Comparison of ENCODE assay signal across 9 mouse cellular contexts in genomic region chr10:24596869-24597339, GRCm38 (mm10). TPM values are rescaled to one million over a fixed set of nuclear protein-coding genes. Genes with fewer than 3 reads are reported as not detected.
DNase-seq lines count a peak whose midpoint lies in the region; ATAC-seq and TF ChIP-seq lines count a peak whose summit lies in the region.
"Had no signal": no experiment of that assay in that cellular context is flagged by ENCODE, and none has a peak within 500 bp of the region (broad histone marks: within the 10 kb centered on the region; RNA-seq: fewer than 3 reads in every experiment).

No protein-coding gene starts in this region.

- no peaks in the 10 kb centered on the region for H3K36me3 ChIP-seq in hindbrain, postnatal 0 days (ENCODE audit: insufficient read depth, low read length)

- no peaks in the 10 kb centered on the region for H3K27me3 ChIP-seq in hindbrain, postnatal 0 days (ENCODE audit: insufficient read depth, low read length)
- H3K27me3 ChIP-seq: Patski had no signal

- peak overlapping the region; percentile 19; the same call in 1 of the 2 replicates for H3K27ac ChIP-seq in left cerebral cortex, adult 2 months
- H3K27ac ChIP-seq in hindbrain, postnatal 0 days: no peak overlapping the region

- no peak for ATAC-seq in hindbrain, postnatal 0 days
- no peak for ATAC-seq in megakaryocyte, adult 5-6 weeks (ENCODE audit: poor library complexity, severe bottlenecking)
- no peak for ATAC-seq in monocyte, adult 5-6 weeks (replicated peaks; ENCODE audit: insufficient number of reproducible peaks, low FRiP score, low TSS enrichment, poor library complexity, severe bottlenecking)

- intact Hi-C loops in left cerebral cortex, adult 2 months (cut with DNase I): no loop called here

- TF ChIP-seq CTCF in left cerebral cortex, adult 2 months (IDR thresholded peaks at IDR 0.05): no peak
- no peak for TF ChIP-seq CTCF in hindbrain, postnatal 0 days (IDR thresholded peaks at IDR 0.05; ENCODE audit: low read depth)

- no peak for DNase-seq in left cerebral cortex, adult 2 months (ENCODE audit: extremely low spot score in 1 of 2, low spot score in 2 of 2)
- DNase-seq in left cerebral cortex, adult 9 months (ENCODE audit: low spot score in 2 of 2): no peak
- peak; percentile 17 to 42 for DNase-seq in gastrocnemius, adult 8-10 months (ENCODE audit: low spot score in 2 of 2)
- DNase-seq in hindbrain, postnatal 0 days (ENCODE audit: low spot score): peak; percentile 55
- peak; percentile 18 for DNase-seq in neural tube, embryonic 10.5 days (ENCODE audit: extremely low spot score, low spot score)
- no peak for DNase-seq in spleen, adult 12 weeks (ENCODE audit: low spot score)

- no peaks in the 10 kb centered on the region for H3K9me3 ChIP-seq in hindbrain, postnatal 0 days (ENCODE audit: low read length)

- peak overlapping the region; percentile 71; the same call in 1 of the 2 replicates for H3K4me2 ChIP-seq in hindbrain, postnatal 0 days (ENCODE audit: low read depth, low read length)

- 43% methylated on average over 7 of the region's 7 CpGs for WGBS in hindbrain, postnatal 0 days

- H3K9ac ChIP-seq in hindbrain, postnatal 0 days (replicated peaks; ENCODE audit: low read length): no peak overlapping the region

- H3K4me1 ChIP-seq in hindbrain, postnatal 0 days (ENCODE audit: insufficient read depth, low read length): no peaks in the 10 kb centered on the region; the same call in 1 of the 2 replicates

- H3K4me3 ChIP-seq in left cerebral cortex, adult 2 months: peak overlapping the region; percentile 61
- no peak overlapping the region for H3K4me3 ChIP-seq in hindbrain, postnatal 0 days (ENCODE audit: low read length)

RNA-seq across cellular contexts. Expression of gene Ccn2, which starts 1.7 kb away (rescaled TPM):
- total RNA-seq in left cerebral cortex, adult 2 months (2021): 10 to 100 TPM; 27.4 to 29.6 TPM
- 10 to 100 TPM in 3 of 4 experiments, 1 to 10 TPM in 1; 9.3 to 17.5 (median 16.5) TPM for total RNA-seq in gastrocnemius, adult 8-10 months (2022)
- total RNA-seq in hindbrain, postnatal 0 days (2014; rRNA removed): 7.2 and 7.7 TPM in 2 replicates
- 4.7 and 5.3 TPM in 2 replicates for polyA plus RNA-seq in hindbrain, postnatal 0 days (2015; fragmentation: Nextera tagmentation; extraction: Ambion mirVana)
- 0.36 TPM in 1 of 2 replicates, not detected in the other for total RNA-seq in megakaryocyte, adult 5-6 weeks (2015)
- 0.12 TPM in 1 of 2 replicates, not detected in the other for total RNA-seq in megakaryocyte, adult 5-6 weeks (2017)
- not detected in 3 replicates for total RNA-seq in monocyte, adult 5-6 weeks (2017)

Comparison
In these comparisons a context has a peak if more than half of its experiments do, and no peak if none do; other contexts are left out.
1. DNase-seq: peak in gastrocnemius, adult 8-10 months (2 of 2), hindbrain, postnatal 0 days (single experiment) and neural tube, embryonic 10.5 days (single experiment); none in left cerebral cortex, adult 2 months (0 of 2), left cerebral cortex, adult 9 months (0 of 2) and spleen, adult 12 weeks (single experiment).